Mouse (Mus musculus) kidney, postnatal 25 days (tissue): ENCODE data around the gene Swi5.
A peak's percentile ranks its signal among the peaks of the same experiment; 100 is the strongest.
"Not testable (repeated sequence)": the region's sequence is repeated elsewhere in the genome, so short reads cannot be mapped to it uniquely, and the experiment has no call there.

Source experiments
- DNase-seq, 2 experiments: peaks; one replicate each; pipeline ENCODE4 v3.0.0; 2021; ENCODE audit warnings: mixed read lengths in 2 of 2

Swi5 gene

GRCm38 (mm10) chr2:32311443-32312317 is 23.8 kb upstream of the Swi5 start:
- peak in 1 of 2 experiments; percentile 26 for DNase-seq

GRCm38 (mm10) chr2:32310096-32310845 is 22.4 kb upstream of the Swi5 start:
- DNase-seq = peak in 1 of 2 experiments; percentile 33

GRCm38 (mm10) chr2:32308870-32309568 is 21.1 kb upstream of the Swi5 start:
- DNase-seq = peak in 1 of 2 experiments; percentile 34

- peak; percentile 58 to 75 for DNase-seq
Measured at GRCm38 (mm10) chr2:32307941-32308760, 20.3 kb upstream of the Swi5 start.

GRCm38 (mm10) chr2:32307247-32307798 is 19.4 kb upstream of the Swi5 start:
- peak in 1 of 2 experiments; percentile 24 for DNase-seq

GRCm38 (mm10) chr2:32306176-32306575 is 18.3 kb upstream of the Swi5 start:
- DNase-seq = peak in 1 of 2 experiments; percentile 32

GRCm38 (mm10) chr2:32305668-32306067 is 17.8 kb upstream of the Swi5 start:
- no peak for DNase-seq

- DNase-seq = peak; percentile 68 to 69
Measured at GRCm38 (mm10) chr2:32304145-32304832, 16.4 kb upstream of the Swi5 start.

GRCm38 (mm10) chr2:32302952-32303351 is 15.1 kb upstream of the Swi5 start:
- no peak for DNase-seq

GRCm38 (mm10) chr2:32299469-32299868 is 11.6 kb upstream of the Swi5 start:
- DNase-seq = no peak

- DNase-seq = not testable (repeated sequence)
Measured at GRCm38 (mm10) chr2:32295842-32296241, 8.0 kb upstream of the Swi5 start.

GRCm38 (mm10) chr2:32295285-32295684 is 7.4 kb upstream of the Swi5 start:
- no peak for DNase-seq

- no peak for DNase-seq
Measured at GRCm38 (mm10) chr2:32294348-32294747, 6.5 kb upstream of the Swi5 start.

- no peak for DNase-seq
Measured at GRCm38 (mm10) chr2:32289578-32289977, 1.7 kb upstream of the Swi5 start.

- peak in 1 of 2 experiments; percentile 38 for DNase-seq
Measured at GRCm38 (mm10) chr2:32288371-32288931, 576 bp upstream of the Swi5 start.

GRCm38 (mm10) chr2:32287334-32287840 is 488 bp downstream of the Swi5 start, which contains the start of gene Golga2:
Golga2 (plus strand) TSS chr2:32287384.
- DNase-seq = no peak

- no peak for DNase-seq
Measured at GRCm38 (mm10) chr2:32283986-32284385, 3.9 kb downstream of the Swi5 start.

- DNase-seq = peak; percentile 74 to 81
Measured at GRCm38 (mm10) chr2:32282727-32283126, 5.1 kb downstream of the Swi5 start.

- no peak for DNase-seq
Measured at GRCm38 (mm10) chr2:32282289-32282688, 5.6 kb downstream of the Swi5 start.

- no peak for DNase-seq
Measured at GRCm38 (mm10) chr2:32275823-32276222, 12.1 kb downstream of the Swi5 start.
